ENCODE assay signal across 8 mouse cellular contexts in the genomic region with DNA sequence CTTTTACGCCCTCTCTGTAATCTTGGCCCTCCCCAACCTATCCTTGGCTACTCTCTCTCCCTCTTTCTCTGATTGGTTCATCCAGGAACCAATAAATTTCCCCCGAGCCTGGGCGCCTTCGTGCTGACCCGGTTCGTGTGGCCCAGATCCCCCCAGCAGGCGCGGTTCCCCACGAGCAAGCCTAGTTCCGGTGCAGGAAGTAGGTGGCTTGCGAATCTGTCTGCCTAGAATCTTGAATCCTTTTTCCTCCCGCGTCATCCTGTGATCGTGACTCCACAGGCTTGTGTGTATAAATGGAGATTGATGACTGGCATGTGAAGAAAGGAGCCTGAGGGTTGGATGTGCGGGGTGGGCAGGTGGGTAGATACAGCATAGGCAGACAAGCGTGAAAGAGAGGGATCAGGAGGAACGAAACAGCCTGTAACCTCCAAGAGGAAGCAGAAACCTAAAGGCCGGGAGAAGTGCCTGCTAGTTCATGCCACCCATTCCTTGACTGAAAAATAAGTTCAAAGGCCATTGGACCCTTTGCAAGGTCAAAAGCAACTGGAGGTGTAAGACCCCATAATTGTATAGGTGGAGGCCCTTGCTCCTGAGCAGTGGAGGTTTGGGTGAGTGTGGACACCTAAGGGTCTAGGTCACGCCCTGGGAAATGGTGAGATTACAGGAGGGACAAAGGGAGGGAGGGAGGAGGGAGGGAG. TPM values are rescaled to one million over a fixed set of nuclear protein-coding genes. Genes with fewer than 3 reads are reported as not detected.
DNase-seq lines count a peak whose midpoint lies in the region; ATAC-seq and TF ChIP-seq lines count a peak whose summit lies in the region.

No protein-coding gene starts in this region.

- no peaks in the 10 kb centered on the region for H3K36me3 ChIP-seq in heart, adult 2 months (ENCODE audit: control insufficient read depth, insufficient read depth, low read length)
- no peaks in the 10 kb centered on the region for H3K36me3 ChIP-seq in megakaryocyte, embryonic 14.5 days (replicated peaks; ENCODE audit: low read length)
- H3K36me3 ChIP-seq in small intestine, adult 2 months (ENCODE audit: control insufficient read depth, insufficient read depth, low read length), result no peaks in the 10 kb centered on the region

- H3K4me3 ChIP-seq in heart, adult 2 months, result peak overlapping the region; percentile 90
- peak overlapping the region; percentile 91 for H3K4me3 ChIP-seq in megakaryocyte, embryonic 14.5 days (replicated peaks)
- H3K4me3 ChIP-seq in small intestine, adult 2 months (ENCODE audit: low read depth, low read length), result peak overlapping the region; percentile 63

- DNase-seq in adrenal gland, postnatal 14 days, result peak; percentile 35
- peak; percentile 36 to 40 for DNase-seq in heart, adult 2 months
- DNase-seq in kidney, adult 11 months, result peak; percentile 27
- peak; percentile 50 to 75 for DNase-seq in left cerebral cortex, postnatal 10 days (ENCODE audit: extremely low spot score in 1 of 2, low spot score in 2 of 2)

- no peak for TF ChIP-seq EP300 in heart, adult 2 months (IDR thresholded peaks at IDR 0.05; ENCODE audit: insufficient read depth, low read depth, low read length)

- no peak for TF ChIP-seq CTCF in heart, adult 2 months (IDR thresholded peaks at IDR 0.05)
- no peak for TF ChIP-seq CTCF in small intestine, adult 2 months (IDR thresholded peaks at IDR 0.05; ENCODE audit: extremely low read depth, insufficient read length, insufficient replicate concordance, low read depth, low read length)

- peak overlapping the region; percentile 6; the same call in 1 of the 2 replicates for H3K9ac ChIP-seq in heart, adult 2 months (ENCODE audit: low read depth, low read length)

- no peak for TF ChIP-seq POLR2A in heart, adult 2 months (IDR thresholded peaks at IDR 0.05; ENCODE audit: insufficient read depth, low read depth, low read length)
- TF ChIP-seq POLR2A in small intestine, adult 2 months (IDR thresholded peaks at IDR 0.05; ENCODE audit: low read depth, low read length), result no peak

- no peaks in the 10 kb centered on the region for H3K9me3 ChIP-seq in megakaryocyte, embryonic 14.5 days

- 18% methylated on average over 19 of the region's 19 CpGs for WGBS in heart, adult 2 months
- WGBS in small intestine, adult 2 months, result 8% methylated on average over 19 of the region's 19 CpGs

- no peak overlapping the region for H3K27ac ChIP-seq in heart, adult 2 months
- peak overlapping the region; percentile 82 for H3K27ac ChIP-seq in small intestine, adult 2 months (ENCODE audit: insufficient read depth, low read depth, low read length)

- no peaks in the 10 kb centered on the region for H3K4me1 ChIP-seq in heart, adult 2 months (ENCODE audit: control insufficient read depth, insufficient read depth, low read length)
- peaks cover 24% of the 10 kb centered on the region for H3K4me1 ChIP-seq in megakaryocyte, embryonic 14.5 days
- H3K4me1 ChIP-seq in small intestine, adult 2 months (ENCODE audit: control insufficient read depth, insufficient read depth, insufficient read length, low read length), result peaks cover 8% of the 10 kb centered on the region

- ATAC-seq in common myeloid progenitor, adult 5-6 weeks (replicated peaks; ENCODE audit: low read depth, poor library complexity, severe bottlenecking), result peak; percentile 51
- no peak for ATAC-seq in megakaryocyte-erythroid progenitor cell, adult 5-6 weeks (replicated peaks; ENCODE audit: low FRiP score, low TSS enrichment, poor library complexity, severe bottlenecking)

- H3K27me3 ChIP-seq in heart, adult 2 months (ENCODE audit: control insufficient read depth, insufficient read depth, low read length), result no peaks in the 10 kb centered on the region
- H3K27me3 ChIP-seq in megakaryocyte, embryonic 14.5 days (replicated peaks), result peaks cover 40% of the 10 kb centered on the region
- H3K27me3 ChIP-seq in small intestine, adult 2 months (ENCODE audit: control insufficient read depth, insufficient read depth, low read length), result no peaks in the 10 kb centered on the region

- no peaks in the 10 kb centered on the region for H3K79me2 ChIP-seq in heart, adult 2 months (replicated peaks; ENCODE audit: control insufficient read depth, insufficient read depth, low read length)

- intact Hi-C loops in heart, adult 2 months (cut with DNase I), result loop anchor here (5.0 to 10.0 kb wide), 2 partner anchors 37 to 214 kb away; no protein-coding TSS in a partner anchor
- intact Hi-C loops in left cerebral cortex, postnatal 10 days (cut with DNase I), result no loop called here

RNA-seq across cellular contexts. Expression of gene Ppm1h, which starts 2.0 kb away (rescaled TPM):
- total RNA-seq in adrenal gland, postnatal 14 days (2021), result 16.9 and 17.3 TPM in 2 replicates
- total RNA-seq in common myeloid progenitor, adult 5-6 weeks (2017), result 8.6 and 10.9 TPM in 2 replicates
- total RNA-seq in heart, adult 2 months (2021), result 1 to 10 TPM; 6.4 to 7.8 TPM
- polyA plus RNA-seq in heart, adult 2 months (2012; rRNA removed), result 4.5 and 7.3 TPM in 2 replicates
- total RNA-seq in left cerebral cortex, postnatal 10 days (2021), result 10 to 100 TPM; 77.5 to 82.7 TPM
- polyA plus RNA-seq in megakaryocyte, embryonic 14.5 days (2012; ENCODE audit: insufficient read depth, low replicate concordance), result 0.86 and 5.5 TPM in 2 replicates
- polyA plus RNA-seq in small intestine, adult 2 months (2012; rRNA removed), result 14.5 and 14.7 TPM in 2 replicates
- 3.7 and 7.2 TPM in 2 replicates for total RNA-seq in megakaryocyte-erythroid progenitor cell, adult 5-6 weeks (2014; fragmentation: Nextera tagmentation)
- 2.8 and 4.8 TPM in 2 replicates for total RNA-seq in megakaryocyte-erythroid progenitor cell, adult 5-6 weeks (2017)
